Mouse (Mus musculus): ENCODE measurements at regions not wholly inside any gene's neighbourhood (a gene's known extent, or its start where the extent isn't known, plus 50 kb on each side); places are given as distances from the start of the nearest gene placed in this dataset.

- no peak for DNase-seq (ENCODE audit: low spot score)
- 82% methylated on average over 3 of the region's 3 CpGs for WGBS
- no peak for ATAC-seq (ENCODE audit: low FRiP score)
- Histone ChIP-seq H3K9me3 (ENCODE audit: control insufficient read depth, low read length) (no peaks in the 10 kb centered on the region), H3K4me1 (replicated peaks; ENCODE audit: control insufficient read depth, insufficient read depth, low read length) (0 out of 2 replicates have a peak, but pooled peaks cover 4% of the 10 kb centered on the region), H3K9ac (no peak overlapping the region), H3K36me3 (replicated peaks; ENCODE audit: control insufficient read depth, insufficient read depth) (no peaks in the 10 kb centered on the region), H3K4me3 (replicated peaks; ENCODE audit: low read length) (no peak overlapping the region), H3K27me3 (ENCODE audit: control insufficient read depth, insufficient read depth, low read length) (no peaks in the 10 kb centered on the region), H3K4me2 (replicated peaks) (no peak overlapping the region), H3K27ac (no peak overlapping the region)
Observed at GRCm38 (mm10) chr5:119216146-119216545, 454.3 kb upstream of the Tbx3 start.

DNA sequence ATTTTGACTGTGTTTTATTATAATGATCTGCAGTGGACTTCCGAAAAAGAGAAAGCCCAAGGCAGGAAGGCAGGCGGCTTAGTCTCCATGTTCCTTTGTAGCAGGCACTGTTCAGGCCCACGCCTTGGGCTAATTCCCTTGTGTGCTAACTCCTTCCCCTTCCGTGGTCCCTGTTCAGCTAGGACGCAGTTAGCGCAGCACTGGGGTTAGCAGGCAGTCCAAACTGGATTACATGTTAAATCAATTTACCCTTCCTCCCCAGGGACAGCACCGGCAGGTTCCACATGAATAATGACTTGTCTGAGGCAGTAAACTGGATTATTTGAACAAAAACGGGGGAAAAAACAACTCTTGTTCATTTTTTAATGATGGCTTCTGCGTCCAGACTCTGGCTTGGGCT lies 453.4 kb upstream of the Tbx3 start:
- WGBS: 45% methylated on average over 9 of the region's 9 CpGs
- Histone ChIP-seq H3K27me3 (ENCODE audit: control insufficient read depth, insufficient read depth, low read length) (no peaks in the 10 kb centered on the region), H3K36me3 (replicated peaks; ENCODE audit: control insufficient read depth, insufficient read depth) (no peaks in the 10 kb centered on the region), H3K4me2 (replicated peaks) (no peak overlapping the region), H3K9ac (no peak overlapping the region), H3K4me1 (replicated peaks; ENCODE audit: control insufficient read depth, insufficient read depth, low read length) (0 out of 2 replicates have a peak, but pooled peaks cover 4% of the 10 kb centered on the region), H3K9me3 (ENCODE audit: control insufficient read depth, low read length) (no peaks in the 10 kb centered on the region), H3K4me3 (replicated peaks; ENCODE audit: low read length) (no peak overlapping the region), H3K27ac (no peak overlapping the region)
- no peak for DNase-seq (ENCODE audit: low spot score)
- ATAC-seq (ENCODE audit: low FRiP score): no peak

DNA sequence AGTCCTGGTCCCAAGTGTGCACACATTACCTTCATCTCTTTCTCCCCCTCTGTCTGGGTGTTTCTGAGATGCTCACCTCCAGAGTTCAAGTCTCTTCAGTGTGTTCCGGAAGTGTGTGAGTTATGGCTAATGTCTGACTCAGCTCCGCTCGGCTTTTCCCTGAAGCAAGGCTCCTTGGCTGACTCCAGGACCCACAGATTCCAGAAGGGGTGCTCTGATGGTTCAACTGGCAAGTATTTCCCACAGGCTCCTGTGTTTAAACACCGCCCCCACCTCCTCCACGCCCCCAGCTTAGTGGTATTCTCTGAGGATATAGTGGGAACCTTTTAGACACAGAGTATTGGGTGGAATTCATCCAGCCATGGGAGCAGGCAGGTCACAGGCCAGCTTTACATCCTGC lies 441.8 kb upstream of the Tbx3 start:
- WGBS: 90% methylated on average over 5 of the region's 5 CpGs

GRCm38 (mm10) chr5:119232941-119233340 lies 437.5 kb upstream of the Tbx3 start:
- Histone ChIP-seq H3K4me1 (replicated peaks; ENCODE audit: control insufficient read depth, insufficient read depth, low read length) (no peaks in the 10 kb centered on the region), H3K4me3 (replicated peaks; ENCODE audit: low read length) (no peak overlapping the region), H3K27me3 (ENCODE audit: control insufficient read depth, insufficient read depth, low read length) (no peaks in the 10 kb centered on the region), H3K9ac (no peak overlapping the region), H3K36me3 (replicated peaks; ENCODE audit: control insufficient read depth, insufficient read depth) (no peaks in the 10 kb centered on the region), H3K9me3 (ENCODE audit: control insufficient read depth, low read length) (no peaks in the 10 kb centered on the region), H3K4me2 (replicated peaks) (no peak overlapping the region), H3K27ac (no peak overlapping the region)
- 81% methylated on average over 7 of the region's 7 CpGs for WGBS
- DNase-seq (ENCODE audit: low spot score) (no peak), ATAC-seq (ENCODE audit: low FRiP score) (no peak)

More for the DNA sequence above, 441.8 kb upstream of the Tbx3 start:
- no peaks in the 10 kb centered on the region for H3K36me3 ChIP-seq (replicated peaks; ENCODE audit: control insufficient read depth, insufficient read depth)
- H3K4me1 ChIP-seq (replicated peaks; ENCODE audit: control insufficient read depth, insufficient read depth, low read length): no peaks in the 10 kb centered on the region
- no peak overlapping the region for H3K4me3 ChIP-seq (replicated peaks; ENCODE audit: low read length)
- no peaks in the 10 kb centered on the region for H3K27me3 ChIP-seq (ENCODE audit: control insufficient read depth, insufficient read depth, low read length)
- H3K27ac ChIP-seq: no peak overlapping the region
- ATAC-seq (ENCODE audit: low FRiP score) (no peak), DNase-seq (ENCODE audit: low spot score) (no peak)
- H3K9me3 ChIP-seq (ENCODE audit: control insufficient read depth, low read length): no peaks in the 10 kb centered on the region
- no peak overlapping the region for H3K9ac ChIP-seq
- H3K4me2 ChIP-seq (replicated peaks): no peak overlapping the region

GRCm38 (mm10) chr5:119235884-119236283 lies 434.6 kb upstream of the Tbx3 start:
- H3K36me3 ChIP-seq (replicated peaks; ENCODE audit: control insufficient read depth, insufficient read depth): no peaks in the 10 kb centered on the region
- no peak overlapping the region for H3K9ac ChIP-seq
- no peak for DNase-seq (ENCODE audit: low spot score)
- no peaks in the 10 kb centered on the region for H3K9me3 ChIP-seq (ENCODE audit: control insufficient read depth, low read length)
- H3K4me2 ChIP-seq (replicated peaks): no peak overlapping the region
- no peak overlapping the region for H3K27ac ChIP-seq
- 91% methylated on average over 10 of the region's 10 CpGs for WGBS
- no peak overlapping the region for H3K4me3 ChIP-seq (replicated peaks; ENCODE audit: low read length)
- no peak for ATAC-seq (ENCODE audit: low FRiP score)
- H3K27me3 ChIP-seq (ENCODE audit: control insufficient read depth, insufficient read depth, low read length): no peaks in the 10 kb centered on the region
- H3K4me1 ChIP-seq (replicated peaks; ENCODE audit: control insufficient read depth, insufficient read depth, low read length): no peaks in the 10 kb centered on the region

- Histone ChIP-seq H3K4me1 (replicated peaks; ENCODE audit: control insufficient read depth, insufficient read depth, low read length) (no peaks in the 10 kb centered on the region), H3K4me2 (replicated peaks) (no peak overlapping the region), H3K27ac (no peak overlapping the region), H3K9ac (no peak overlapping the region), H3K4me3 (replicated peaks; ENCODE audit: low read length) (no peak overlapping the region), H3K36me3 (replicated peaks; ENCODE audit: control insufficient read depth, insufficient read depth) (no peaks in the 10 kb centered on the region), H3K9me3 (ENCODE audit: control insufficient read depth, low read length) (no peaks in the 10 kb centered on the region), H3K27me3 (ENCODE audit: control insufficient read depth, insufficient read depth, low read length) (no peaks in the 10 kb centered on the region)
- ATAC-seq (ENCODE audit: low FRiP score) (no peak), DNase-seq (ENCODE audit: low spot score) (no peak)
- 74% methylated on average over 10 of the region's 10 CpGs for WGBS
Observed at GRCm38 (mm10) chr5:119246824-119247223, 423.6 kb upstream of the Tbx3 start.

GRCm38 (mm10) chr5:119248626-119249025 lies 421.8 kb upstream of the Tbx3 start:
- ATAC-seq (ENCODE audit: low FRiP score) (no peak), DNase-seq (ENCODE audit: low spot score) (no peak)
- H3K36me3 ChIP-seq (replicated peaks; ENCODE audit: control insufficient read depth, insufficient read depth): no peaks in the 10 kb centered on the region
- no peak overlapping the region for H3K9ac ChIP-seq
- H3K4me1 ChIP-seq (replicated peaks; ENCODE audit: control insufficient read depth, insufficient read depth, low read length): no peaks in the 10 kb centered on the region
- H3K4me2 ChIP-seq (replicated peaks): no peak overlapping the region
- no peak overlapping the region for H3K4me3 ChIP-seq (replicated peaks; ENCODE audit: low read length)
- H3K27me3 ChIP-seq (ENCODE audit: control insufficient read depth, insufficient read depth, low read length): no peaks in the 10 kb centered on the region
- no peak overlapping the region for H3K27ac ChIP-seq
- H3K9me3 ChIP-seq (ENCODE audit: control insufficient read depth, low read length): no peaks in the 10 kb centered on the region
- WGBS: 75% methylated on average over 6 of the region's 6 CpGs

DNA sequence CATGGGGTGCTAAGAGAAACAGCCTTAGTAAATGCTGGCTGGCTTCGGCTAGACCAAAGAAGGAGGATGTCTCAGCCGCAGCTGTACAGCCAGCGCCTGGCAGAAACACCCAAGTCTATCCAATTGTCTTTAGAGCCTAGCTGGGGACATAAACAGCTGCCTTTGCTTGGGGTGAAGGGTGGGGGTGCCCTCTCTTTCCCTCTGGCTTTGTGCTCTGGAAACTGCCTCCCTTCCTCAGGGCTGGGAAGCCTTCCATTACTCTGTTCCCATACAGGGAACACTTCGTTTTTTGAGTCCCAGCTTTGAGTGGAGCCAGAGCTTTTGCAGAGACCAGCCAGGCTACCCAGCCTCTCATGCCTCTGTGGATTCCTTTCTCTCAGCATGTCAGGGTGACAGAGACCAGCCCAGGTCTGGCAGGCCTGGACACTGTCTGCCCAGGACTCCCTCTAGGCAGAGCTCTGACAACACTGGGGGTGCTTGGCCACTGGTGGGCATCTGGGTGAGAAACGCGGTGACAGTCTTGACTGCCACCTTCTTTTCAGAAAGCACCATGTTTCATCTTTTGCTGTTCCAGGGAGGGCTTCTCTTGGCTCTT lies 421.2 kb upstream of the Tbx3 start:
- H3K27me3 ChIP-seq (ENCODE audit: control insufficient read depth, insufficient read depth, low read length): no peaks in the 10 kb centered on the region
- no peak overlapping the region for H3K9ac ChIP-seq
- 84% methylated on average over 6 of the region's 6 CpGs for WGBS
- H3K9me3 ChIP-seq (ENCODE audit: control insufficient read depth, low read length): no peaks in the 10 kb centered on the region
- no peaks in the 10 kb centered on the region for H3K4me1 ChIP-seq (replicated peaks; ENCODE audit: control insufficient read depth, insufficient read depth, low read length)
- DNase-seq (ENCODE audit: low spot score) (no peak), ATAC-seq (ENCODE audit: low FRiP score) (no peak)
- no peak overlapping the region for H3K27ac ChIP-seq
- no peak overlapping the region for H3K4me2 ChIP-seq (replicated peaks)
- H3K4me3 ChIP-seq (replicated peaks; ENCODE audit: low read length): no peak overlapping the region
- no peaks in the 10 kb centered on the region for H3K36me3 ChIP-seq (replicated peaks; ENCODE audit: control insufficient read depth, insufficient read depth)

- Histone ChIP-seq H3K4me1 (replicated peaks; ENCODE audit: control insufficient read depth, insufficient read depth, low read length) (no peaks in the 10 kb centered on the region), H3K27me3 (ENCODE audit: control insufficient read depth, insufficient read depth, low read length) (no peaks in the 10 kb centered on the region), H3K27ac (no peak overlapping the region), H3K9me3 (ENCODE audit: control insufficient read depth, low read length) (no peaks in the 10 kb centered on the region), H3K36me3 (replicated peaks; ENCODE audit: control insufficient read depth, insufficient read depth) (no peaks in the 10 kb centered on the region), H3K9ac (no peak overlapping the region), H3K4me3 (replicated peaks; ENCODE audit: low read length) (no peak overlapping the region), H3K4me2 (replicated peaks) (no peak overlapping the region)
- no peak for DNase-seq (ENCODE audit: low spot score)
- no peak for ATAC-seq (ENCODE audit: low FRiP score)
- 45% methylated on average over 9 of the region's 9 CpGs for WGBS
Observed at GRCm38 (mm10) chr5:119251311-119252047, 419.0 kb upstream of the Tbx3 start.

Measured in hindbrain, embryonic 14.5 days (tissue).